Mouse (Mus musculus) heart, adult 2 months (tissue): ENCODE measurements around the gene Ubtd2.

ENCODE experiments used
- CTCF ChIP-seq: fragments of 200-600 bp; IDR thresholded peaks from 2 replicates; pipeline ENCODE4 v1.8.1; 2022; ENCODE audit warnings: antibody characterized with exemption, mild to moderate bottlenecking, moderate library complexity
- POLR2A ChIP-seq: fragments of 200-500 bp; IDR thresholded peaks from 2 replicates; pipeline ENCODE4 v1.6.1; 2011; ENCODE audit warnings: mild to moderate bottlenecking, low read depth, low read length, control low read depth; ENCODE audit not compliant: insufficient read depth

DNA sequence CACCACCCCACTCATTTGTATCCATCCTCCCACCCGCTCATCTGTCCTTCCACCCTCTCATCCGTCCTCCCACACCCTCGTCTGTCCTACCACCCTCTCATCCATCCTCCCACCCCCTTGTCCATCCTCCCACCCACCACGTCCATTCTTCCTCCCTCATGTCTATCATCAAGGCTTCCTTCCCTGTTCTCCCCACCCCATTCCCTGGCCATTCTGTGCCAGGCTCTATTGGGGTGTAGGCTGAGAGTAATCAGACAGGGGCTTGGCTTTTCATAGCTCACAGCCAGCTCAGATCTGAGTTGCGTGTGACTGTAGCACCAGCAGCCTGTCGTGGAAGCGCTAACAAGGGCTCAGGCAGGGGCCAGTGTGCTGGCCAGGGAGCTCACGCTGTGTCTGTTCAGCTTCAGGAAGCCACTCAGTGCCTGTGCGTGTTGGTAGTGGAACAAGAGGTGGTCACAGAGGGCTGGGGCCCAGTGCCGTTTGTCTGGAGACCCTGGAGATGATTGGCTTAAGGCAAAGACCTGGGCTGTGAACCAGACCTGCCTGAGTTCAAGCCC lies 92.3 kb downstream of the Ubtd2 start:
- TF ChIP-seq CTCF (no peak), POLR2A (no peak)
